Mouse (Mus musculus) yolk sac, embryonic 10.5 days (tissue): ENCODE data around the gene Rapsn.

Experiments
- DNase-seq: peaks from one replicate; pipeline ENCODE4 v3.0.0-alpha.2; 2017; ENCODE audit warnings: low spot score

Gene Rapsn

DNA sequence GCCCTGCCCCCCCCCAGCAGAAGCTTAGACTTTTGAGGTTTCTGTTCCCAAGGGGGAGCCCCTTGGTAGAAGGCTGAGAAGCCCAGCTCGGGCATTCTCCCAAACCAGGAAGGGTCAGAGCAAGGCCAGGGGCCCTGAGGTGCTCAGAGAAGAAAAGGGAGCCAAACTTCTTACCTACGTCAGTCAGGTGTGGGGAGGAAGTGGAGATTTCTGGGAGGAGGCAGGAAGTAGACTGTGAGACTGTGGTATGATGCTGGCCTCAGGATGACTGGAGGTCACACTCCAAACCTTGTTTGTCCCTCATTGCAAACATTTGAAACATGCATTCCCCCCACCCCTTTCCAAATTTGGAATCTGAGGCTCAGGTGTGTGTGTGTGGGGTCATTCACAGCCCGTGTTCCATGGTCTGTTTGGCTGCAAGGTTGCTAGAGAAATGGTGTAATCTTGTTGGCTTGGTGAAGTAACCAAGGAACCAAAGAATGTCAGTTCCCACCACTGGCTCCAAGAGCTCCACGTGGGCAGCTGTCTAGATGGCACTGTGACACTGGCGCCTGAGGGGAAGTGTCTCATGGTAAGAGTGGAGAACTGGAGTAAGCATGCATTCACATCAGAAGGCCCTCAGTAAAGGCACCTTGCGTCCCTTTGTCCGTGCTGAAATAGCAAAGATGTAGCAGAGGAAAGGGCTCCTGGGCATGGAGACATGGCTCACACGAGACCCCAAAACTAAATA is 45.5 kb downstream of the Rapsn start:
- DNase-seq: no peak

DNA sequence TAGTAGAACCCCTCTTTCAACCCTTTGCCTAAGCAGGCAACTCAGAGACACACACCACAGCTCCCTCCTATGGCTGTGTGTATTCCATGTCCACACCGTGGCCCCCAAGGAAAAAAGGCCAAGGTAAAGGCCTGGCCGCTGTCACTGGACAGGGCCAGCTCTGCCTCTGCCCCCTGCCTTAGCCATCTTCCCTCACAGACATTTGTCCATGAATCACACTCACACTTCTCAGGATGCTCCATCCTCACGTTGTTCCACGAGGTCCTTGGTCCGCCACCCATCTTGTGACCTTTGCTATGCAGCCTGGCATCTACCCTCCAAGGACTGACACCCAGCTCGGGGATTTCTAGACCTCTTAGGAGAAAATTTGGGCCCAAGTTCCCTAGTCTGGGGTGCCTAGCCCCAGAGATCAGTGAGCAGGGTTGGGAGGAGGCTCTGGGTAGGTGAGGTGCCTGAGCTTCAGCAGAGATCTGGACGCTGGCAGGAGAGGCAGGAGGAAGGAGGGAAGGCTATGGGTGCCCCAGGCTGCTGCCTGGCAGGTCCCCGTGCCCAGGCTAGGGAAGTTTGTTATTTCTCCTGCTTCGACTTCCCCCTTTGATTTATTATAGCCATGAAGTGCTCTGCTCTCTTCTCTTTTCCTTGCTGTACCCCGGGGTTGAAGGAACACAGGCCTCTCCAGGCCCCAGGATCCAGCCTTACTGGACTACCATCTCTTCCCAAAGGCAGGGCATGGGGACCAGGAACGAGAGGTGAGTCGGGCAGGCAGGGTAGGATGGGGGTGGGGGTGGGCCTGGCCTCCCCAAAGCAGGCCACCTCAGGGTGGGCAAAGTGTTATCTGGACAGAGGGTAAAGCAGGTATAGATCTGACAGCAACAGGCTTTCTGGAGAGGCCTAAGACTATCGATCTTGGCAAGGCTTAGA is 46.6 kb downstream of the Rapsn start, which contains the start of gene Spi1:
Gene Spi1, plus strand, starts transcription at position 616 of the 921 bp plus-strand sequence.
- DNase-seq: no peak

DNA sequence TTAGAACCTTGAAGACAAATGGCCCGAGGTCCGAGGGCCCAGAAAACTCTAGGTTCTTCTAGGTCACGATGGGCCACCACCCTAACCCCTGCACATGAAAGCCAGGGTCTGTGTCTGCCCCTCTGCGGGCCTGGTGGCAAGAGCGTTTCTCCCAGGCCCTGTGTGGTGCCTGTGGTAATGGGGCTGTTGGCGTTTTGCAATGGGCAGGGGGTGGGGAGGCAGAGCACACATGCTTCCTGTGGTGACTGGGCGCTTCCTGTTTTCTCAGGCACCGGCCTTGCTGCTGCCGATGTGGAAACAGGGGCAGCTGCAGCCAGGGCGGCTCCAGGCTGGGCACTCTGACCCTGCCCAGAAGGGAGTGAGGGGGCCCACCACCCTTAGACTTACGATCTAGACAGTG is 47.4 kb downstream of the Rapsn start:
- no peak for DNase-seq

DNA sequence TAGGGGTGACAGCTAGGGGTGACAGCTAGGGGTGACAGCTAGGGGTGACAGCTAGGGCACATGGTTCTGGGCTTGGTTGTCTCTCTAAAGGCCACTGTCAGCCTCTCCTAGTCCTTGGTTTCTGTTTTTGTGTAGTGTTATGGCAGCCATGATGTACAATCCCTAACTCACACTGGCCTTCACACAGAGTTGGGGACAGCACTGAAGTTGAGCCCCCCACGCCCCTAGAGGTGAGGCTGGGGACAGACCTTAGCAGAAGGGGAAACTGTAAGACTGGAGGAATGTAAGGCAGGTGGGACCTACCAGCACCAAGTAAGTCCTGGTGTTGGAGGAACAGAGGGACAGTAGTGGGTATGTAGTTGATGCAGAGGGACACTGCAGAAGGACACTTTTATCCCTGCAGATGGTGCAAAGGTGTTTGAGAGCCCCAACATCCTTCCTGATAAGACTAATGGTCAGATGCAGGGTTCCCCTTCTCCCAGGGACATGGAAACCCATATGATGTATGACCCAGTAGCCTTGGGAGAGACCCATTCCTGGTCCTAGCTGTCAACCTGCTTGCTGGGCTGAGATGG is 48.0 kb downstream of the Rapsn start:
- no peak for DNase-seq

- DNase-seq: no peak
Measured at GRCm38 (mm10) chr2:91084179-91084820, 48.9 kb downstream of the Rapsn start.

- no peak for DNase-seq
Measured at GRCm38 (mm10) chr2:91085494-91086391, 50.3 kb downstream of the Rapsn start.

DNA sequence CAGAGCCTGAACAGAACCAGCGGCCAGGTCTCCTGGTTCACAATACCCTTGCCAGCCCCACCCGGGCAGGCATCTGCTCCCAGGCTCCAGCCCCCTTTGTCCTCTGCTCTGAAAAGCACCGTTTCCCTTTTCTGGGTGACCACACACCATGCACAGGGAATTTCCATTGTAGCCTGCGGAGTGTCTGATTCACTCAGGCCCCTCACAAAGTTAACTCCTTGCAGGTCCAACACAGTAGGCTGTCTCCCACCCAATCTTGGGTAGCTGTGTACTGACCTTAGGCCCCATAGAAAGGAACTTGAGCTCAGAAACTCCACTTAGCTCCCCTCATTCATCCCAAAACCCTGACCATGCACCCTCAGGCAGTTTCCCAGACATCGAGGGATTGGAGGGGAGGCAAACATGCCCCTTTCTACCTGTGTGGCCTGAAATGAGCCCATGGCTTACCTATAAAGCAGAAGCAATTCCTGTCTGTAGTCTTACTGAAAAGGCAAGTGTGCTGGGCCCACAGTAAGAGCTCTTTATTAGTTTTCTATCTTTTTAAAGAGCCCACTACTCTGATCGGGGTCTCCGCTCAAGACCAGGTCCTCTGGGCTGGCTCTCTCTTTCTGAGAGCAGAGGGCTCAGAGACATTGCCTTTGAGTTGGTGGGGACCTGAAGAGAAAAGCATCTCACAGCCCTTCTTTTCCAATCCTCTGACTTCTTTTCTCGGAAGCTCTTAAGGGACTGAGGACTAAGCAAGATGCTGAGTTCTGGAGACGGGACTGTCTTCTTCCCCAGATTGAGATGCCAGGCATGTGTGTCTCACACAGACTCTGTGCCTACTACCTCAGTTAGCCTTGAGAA is 51.2 kb downstream of the Rapsn start:
- no peak for DNase-seq

- no peak for DNase-seq
Measured at GRCm38 (mm10) chr2:91087453-91087852, 52.0 kb downstream of the Rapsn start.

DNA sequence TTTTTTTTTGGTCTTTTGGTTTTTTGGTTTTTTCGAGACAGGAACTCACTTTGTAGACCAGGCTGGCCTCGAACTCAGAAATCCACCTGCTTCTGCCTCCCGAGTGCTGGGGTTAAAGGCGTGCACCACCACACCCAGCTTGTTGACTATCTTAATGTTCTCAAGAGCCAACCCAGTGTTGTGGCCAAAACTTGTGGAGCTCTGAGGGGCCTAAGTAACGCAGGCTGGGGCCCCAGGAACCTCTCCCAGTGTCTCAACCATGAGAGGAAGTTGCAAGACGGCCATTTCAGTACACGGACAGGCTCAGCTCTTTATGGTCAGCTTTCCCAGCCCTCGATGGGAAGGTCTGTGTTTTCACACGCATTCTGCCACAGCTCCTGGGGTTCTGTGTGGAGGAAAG is 53.6 kb downstream of the Rapsn start:
- no peak for DNase-seq

- no peak for DNase-seq
Measured at GRCm38 (mm10) chr2:91090208-91090607, 54.8 kb downstream of the Rapsn start.

DNA sequence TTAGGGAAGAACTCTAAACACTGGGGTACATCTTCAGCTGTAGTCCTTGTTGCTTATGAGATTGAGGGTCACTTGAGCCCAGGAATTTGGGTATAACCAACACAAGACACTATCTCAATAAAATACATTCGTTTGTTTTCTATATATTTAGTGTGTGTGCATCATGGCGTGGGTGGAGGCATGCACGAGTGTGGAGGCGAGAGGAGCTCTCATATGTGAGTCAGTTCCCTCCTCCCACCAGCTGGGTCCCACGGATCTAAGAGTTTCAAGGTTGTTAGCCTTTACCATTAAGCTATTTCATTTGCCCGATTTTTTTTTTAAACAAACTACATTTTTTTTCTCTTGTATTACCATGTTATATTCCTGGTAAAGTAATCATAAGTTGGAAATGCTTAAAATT is 55.4 kb downstream of the Rapsn start:
- no peak for DNase-seq
